Mouse (Mus musculus): ENCODE measurements around the gene Uvssa. TPM values are rescaled to one million over a fixed set of nuclear protein-coding genes. Genes with fewer than 3 reads are reported as not detected.

Uvssa gene
- polyA plus RNA-seq, 1 experiment from 2014 or later: 7.7 TPM

GRCm38 (mm10) chr5:33459111-33459510, 80.8 kb downstream of the Uvssa start:
- DNase-seq (ENCODE audit: low spot score): no peak
- Histone ChIP-seq H3K27ac (no peak overlapping the region), H3K4me3 (replicated peaks; ENCODE audit: low read depth, low read length) (no peak overlapping the region), H3K27me3 (ENCODE audit: insufficient read depth, low read length) (no peaks in the 10 kb centered on the region; the same call in 1 of the 2 replicates), H3K4me1 (replicated peaks; ENCODE audit: insufficient read depth, low read length) (no peaks in the 10 kb centered on the region), H3K36me3 (ENCODE audit: insufficient read depth, low read length) (no peaks in the 10 kb centered on the region), H3K9me3 (replicated peaks; ENCODE audit: low read length) (no peaks in the 10 kb centered on the region), H3K9ac (ENCODE audit: low read depth, low read length) (no peak overlapping the region), H3K4me2 (ENCODE audit: low read length) (no peak overlapping the region)
- WGBS: 60% methylated on average over 2 of the region's 2 CpGs
- ATAC-seq (replicated peaks; ENCODE audit: low FRiP score, low read depth): no peak
- no peak for TF ChIP-seq CTCF (IDR thresholded peaks at IDR 0.05; ENCODE audit: low read depth)

DNA sequence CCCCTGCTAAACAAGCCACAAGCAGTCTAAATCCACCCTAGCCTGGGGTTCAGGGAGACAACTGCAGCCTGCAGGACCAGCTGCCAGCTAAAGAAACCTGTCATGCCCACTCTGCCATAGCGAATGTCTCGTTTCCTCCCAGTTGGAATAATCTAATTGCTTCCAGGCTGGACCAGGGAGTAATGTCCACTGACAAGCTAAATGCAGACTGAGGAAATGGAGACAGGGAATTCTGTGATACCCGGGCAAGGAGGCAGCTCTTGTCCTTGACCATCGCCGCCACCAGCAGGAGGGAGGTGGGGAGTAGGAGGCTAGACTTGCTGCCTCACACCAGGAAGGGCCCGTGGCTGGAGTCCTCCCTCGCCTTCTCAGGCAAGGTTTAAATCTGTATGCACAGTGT, 86.0 kb downstream of the Uvssa start:
- Histone ChIP-seq H3K4me1 (replicated peaks; ENCODE audit: insufficient read depth, low read length) (no peaks in the 10 kb centered on the region), H3K36me3 (ENCODE audit: insufficient read depth, low read length) (no peaks in the 10 kb centered on the region), H3K9ac (ENCODE audit: low read depth, low read length) (no peak overlapping the region), H3K27ac (no peak overlapping the region), H3K9me3 (replicated peaks; ENCODE audit: low read length) (no peaks in the 10 kb centered on the region), H3K27me3 (ENCODE audit: insufficient read depth, low read length) (peaks cover 3% of the 10 kb centered on the region; the same call in 1 of the 2 replicates), H3K4me3 (replicated peaks; ENCODE audit: low read depth, low read length) (no peak overlapping the region), H3K4me2 (ENCODE audit: low read length) (no peak overlapping the region)
- no peak for ATAC-seq (replicated peaks; ENCODE audit: low FRiP score, low read depth)
- DNase-seq (ENCODE audit: low spot score): no peak
- no peak for TF ChIP-seq CTCF (IDR thresholded peaks at IDR 0.05; ENCODE audit: low read depth)
- 52% methylated on average over 7 of the region's 7 CpGs for WGBS

DNA sequence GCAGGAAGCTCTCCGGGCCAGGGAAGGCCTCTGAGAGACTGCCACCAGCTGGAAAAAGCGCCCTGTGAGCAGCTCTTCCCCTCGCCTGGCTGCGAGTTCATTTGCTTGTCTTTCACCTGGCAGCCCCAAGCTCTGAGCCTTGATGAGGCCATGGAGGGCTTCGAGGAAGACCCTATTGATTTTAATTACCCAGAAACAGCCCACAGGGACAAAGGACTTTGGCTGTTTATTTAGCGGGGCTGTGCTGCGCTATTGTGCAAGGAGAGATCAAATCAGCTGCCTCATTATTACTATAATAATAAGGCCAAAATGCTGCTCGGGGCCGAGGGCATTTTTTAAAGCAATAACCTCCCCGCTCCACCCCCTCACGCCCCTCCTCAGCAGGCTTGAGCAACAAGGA, 87.1 kb downstream of the Uvssa start:
- no peak overlapping the region for H3K9ac ChIP-seq (ENCODE audit: low read depth, low read length)
- no peak overlapping the region for H3K4me2 ChIP-seq (ENCODE audit: low read length)
- H3K27me3 ChIP-seq (ENCODE audit: insufficient read depth, low read length): peaks cover 3% of the 10 kb centered on the region; the same call in 1 of the 2 replicates
- ATAC-seq (replicated peaks; ENCODE audit: low FRiP score, low read depth): no peak
- WGBS: 43% methylated on average over 11 of the region's 11 CpGs
- H3K9me3 ChIP-seq (replicated peaks; ENCODE audit: low read length): no peaks in the 10 kb centered on the region
- no peak for TF ChIP-seq CTCF (IDR thresholded peaks at IDR 0.05; ENCODE audit: low read depth)
- DNase-seq (ENCODE audit: low spot score): no peak
- no peaks in the 10 kb centered on the region for H3K4me1 ChIP-seq (replicated peaks; ENCODE audit: insufficient read depth, low read length)
- H3K27ac ChIP-seq: no peak overlapping the region
- no peaks in the 10 kb centered on the region for H3K36me3 ChIP-seq (ENCODE audit: insufficient read depth, low read length)
- no peak overlapping the region for H3K4me3 ChIP-seq (replicated peaks; ENCODE audit: low read depth, low read length)

Other genes with a start within 250 kb of the Uvssa start
- 6.7 and 7.4 TPM in 2 replicates for gene Spon2, start 160.1 kb upstream of the Uvssa start, polyA plus RNA-seq (2015; fragmentation: Nextera tagmentation; extraction: Ambion mirVana)
- 252 and 261 TPM in 2 replicates for gene Ctbp1, start 103.6 kb upstream of the Uvssa start, polyA plus RNA-seq (2015; fragmentation: Nextera tagmentation; extraction: Ambion mirVana)
- 119 and 125 TPM in 2 replicates for gene Maea, start 43.0 kb upstream of the Uvssa start, polyA plus RNA-seq (2015; fragmentation: Nextera tagmentation; extraction: Ambion mirVana)
- not detected in 2 replicates for gene Nkx1-1, start 55.4 kb downstream of the Uvssa start, polyA plus RNA-seq (2015; fragmentation: Nextera tagmentation; extraction: Ambion mirVana)

Data from kidney, postnatal 0 days (tissue).